Mouse (Mus musculus) forebrain, embryonic 16.5 days (tissue): Measurements from ENCODE around the gene Rnf182. TPM values are rescaled to one million over a fixed set of nuclear protein-coding genes. Genes with fewer than 3 reads are reported as not detected.

ENCODE experiments used
- ATAC-seq: fragments of 200-750 bp; cut with Nextera tagmentation; 2 replicates; pipeline ENCODE4 v1.8.0; 2017; ENCODE audit warnings: mild to moderate bottlenecking, moderate library complexity
- H3K27ac ChIP-seq: fragments of 300-500 bp; sonication (generic); 2 replicates; pipeline ENCODE4 v1.5.1; 2014; ENCODE audit warnings: low read length, control low read depth
- H3K27me3 ChIP-seq: fragments of 300-500 bp; sonication (generic); replicated peaks from 2 replicates; pipeline ENCODE4 v1.6.1; 2014; ENCODE audit warnings: low read length; ENCODE audit not compliant: control insufficient read depth, insufficient read depth
- H3K36me3 ChIP-seq: fragments of 300-500 bp; sonication (generic); 2 replicates; pipeline ENCODE4 v1.6.1; 2014; ENCODE audit not compliant: control insufficient read depth, insufficient read depth
- H3K4me1 ChIP-seq: fragments of 300-500 bp; sonication (generic); replicated peaks from 2 replicates; pipeline ENCODE4 v1.6.1; 2014; ENCODE audit warnings: low read length; ENCODE audit not compliant: control insufficient read depth, insufficient read depth
- H3K4me2 ChIP-seq: fragments of 300-500 bp; sonication (generic); 2 replicates; pipeline ENCODE4 v1.6.1; 2014; ENCODE audit warnings: mild to moderate bottlenecking, low read length, control low read depth
- H3K4me3 ChIP-seq: fragments of 300-500 bp; sonication (generic); replicated peaks from 2 replicates; pipeline ENCODE4 v1.5.1; 2014; ENCODE audit warnings: mild to moderate bottlenecking, low read length, control low read depth
- H3K9ac ChIP-seq: fragments of 300-500 bp; sonication (generic); replicated peaks from 2 replicates; pipeline ENCODE4 v1.6.1; 2014; ENCODE audit warnings: low read depth, low read length, control low read depth
- H3K9me3 ChIP-seq: fragments of 300-500 bp; sonication (generic); 2 replicates; pipeline ENCODE4 v1.6.1; 2016; ENCODE audit warnings: low read length; ENCODE audit not compliant: control insufficient read depth
- WGBS: fragments of 180-500 bp; shearing (Covaris S2); extraction: QIAGEN DNeasy Blood & Tissue Kit; methylation state at CpG from one replicate; pipeline ENCODE4 v1.1.7; 2014; 5-methylcytosine and 5-hydroxymethylcytosine counted together
- polyA plus RNA-seq: library from polyadenylated mRNA; unstranded; fragments of >200 nt; fragmentation: Nextera tagmentation; extraction: Ambion mirVana; gene quantifications from 2 replicates; pipeline ENCODE4 v1.2.1, GENCODE M21; 2015

Rnf182 gene
- 51.6 and 56.0 TPM in 2 replicates for polyA plus RNA-seq

DNA sequence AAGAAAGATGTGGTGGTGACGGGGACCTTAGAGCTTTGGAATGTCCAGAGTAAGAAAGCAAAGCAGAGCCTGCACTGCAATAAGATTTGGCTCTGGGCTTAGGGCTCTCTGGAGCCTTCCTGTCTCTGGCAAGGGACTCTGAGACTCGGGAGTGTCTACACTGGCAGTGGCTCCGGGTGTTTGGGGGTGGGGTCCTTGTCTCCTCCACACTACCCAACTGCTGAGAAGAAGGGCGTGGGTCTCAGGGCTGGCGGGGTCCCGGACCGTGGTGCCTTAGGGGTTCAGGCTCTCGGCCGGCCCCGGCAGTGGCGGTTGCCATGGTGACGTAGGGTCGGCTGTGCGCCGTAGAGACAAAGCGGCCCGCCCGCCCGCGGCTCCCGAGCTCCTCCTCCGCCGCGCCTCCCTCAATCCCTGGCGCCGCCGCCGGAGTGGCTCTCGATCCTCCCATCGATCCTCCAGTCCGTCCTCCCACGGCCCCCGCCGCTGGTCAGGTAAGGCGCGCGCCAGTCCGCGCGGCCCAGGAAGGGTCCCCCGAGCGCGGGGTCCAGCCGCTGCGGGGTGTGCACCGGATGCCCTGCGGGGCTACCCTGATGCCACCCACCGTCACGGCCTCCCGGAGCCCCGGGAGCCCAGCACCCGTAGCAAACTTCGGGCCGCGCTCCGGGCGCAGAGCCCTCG lies at the start of gene Rnf182:
Rnf182 (plus strand) TSS at position 134 of the 678 bp plus-strand sequence.
- Histone ChIP-seq H3K36me3 (no peaks in the 10 kb centered on the region), H3K4me2 (peak within 1 kb of the TSS; percentile 73), H3K27me3 (no peaks in the 10 kb centered on the region), H3K9ac (peak within 1 kb of the TSS; percentile 85), H3K4me1 (peaks cover 26% of the 10 kb centered on the region), H3K9me3 (no peaks in the 10 kb centered on the region), H3K4me3 (peak within 1 kb of the TSS; percentile 67), H3K27ac (peak within 1 kb of the TSS; percentile 85)
- ATAC-seq, result peak; percentile 95
- WGBS, result 0% methylated on average over 48 of the region's 58 CpGs

DNA sequence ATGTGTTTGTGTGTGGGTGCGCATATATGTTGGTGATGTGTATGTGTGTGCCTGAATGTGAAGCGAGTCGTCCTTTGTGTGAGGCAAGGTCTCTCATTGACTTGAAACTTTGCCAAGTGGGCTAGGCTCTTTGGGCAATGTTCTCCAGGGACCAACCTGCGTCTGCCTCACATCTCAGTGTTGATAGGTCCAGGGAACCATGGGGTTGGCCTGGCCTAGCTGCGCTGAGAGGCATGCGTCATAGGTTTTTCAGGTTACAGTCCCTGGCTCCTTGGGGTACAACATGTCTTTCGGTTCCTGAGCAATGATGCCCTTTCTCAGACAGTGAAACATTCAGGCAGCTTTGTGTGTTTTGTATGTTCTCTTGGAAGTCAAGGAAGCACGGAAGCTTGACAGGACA lies 49.3 kb upstream of the Rnf182 start:
- ATAC-seq, result no peak
- Histone ChIP-seq H3K4me1 (peaks cover 10% of the 10 kb centered on the region), H3K27me3 (no peaks in the 10 kb centered on the region), H3K4me2 (no peak overlapping the region), H3K27ac (no peak overlapping the region), H3K9me3 (no peaks in the 10 kb centered on the region), H3K4me3 (no peak overlapping the region), H3K9ac (no peak overlapping the region), H3K36me3 (no peaks in the 10 kb centered on the region)
- WGBS, result 88% methylated on average over 8 of the region's 8 CpGs

DNA sequence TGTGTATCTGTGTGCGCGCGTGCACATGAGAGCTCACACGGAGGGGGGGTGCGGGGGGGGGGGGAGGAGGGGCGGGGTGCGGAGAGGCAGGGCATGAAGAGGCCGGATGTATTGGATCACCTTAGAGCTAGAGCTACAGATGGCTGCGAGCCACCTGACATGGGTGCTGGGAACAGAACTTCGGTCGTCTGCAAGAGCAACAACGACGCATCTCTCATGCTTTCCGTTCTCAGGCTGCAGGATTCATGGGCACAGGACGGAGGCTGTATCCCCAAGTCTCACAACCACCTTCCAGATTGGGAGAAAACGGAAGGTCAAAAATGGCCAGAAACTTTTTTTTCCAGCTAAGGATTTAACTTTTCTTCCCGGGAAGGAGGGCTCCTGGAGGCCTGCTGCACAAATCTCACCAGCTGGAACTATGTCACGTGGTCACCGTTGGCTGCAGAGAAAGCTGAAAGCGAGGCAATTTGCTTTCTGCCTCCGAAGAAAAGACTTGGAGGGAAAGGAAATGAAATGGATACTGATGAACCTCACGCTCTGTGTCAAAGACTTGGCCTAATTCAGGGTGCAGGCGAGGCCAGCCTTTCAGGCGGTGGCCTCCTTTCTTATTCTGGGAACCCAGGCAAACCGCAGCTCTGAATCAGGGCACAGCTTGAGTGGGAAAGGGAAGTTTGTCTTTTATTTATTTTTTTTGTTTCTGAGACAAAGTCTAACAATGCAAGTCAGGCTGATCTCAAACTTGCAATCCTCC lies 48.2 kb upstream of the Rnf182 start:
- Histone ChIP-seq H3K27me3 (no peaks in the 10 kb centered on the region), H3K4me2 (peak overlapping the region; percentile 16; the same call in 1 of the 2 replicates), H3K27ac (peak overlapping the region; percentile 72), H3K9me3 (no peaks in the 10 kb centered on the region), H3K36me3 (no peaks in the 10 kb centered on the region), H3K4me1 (peaks cover 10% of the 10 kb centered on the region), H3K4me3 (no peak overlapping the region), H3K9ac (no peak overlapping the region)
- 53% methylated on average over 24 of the region's 25 CpGs for WGBS
- peak; percentile 53 for ATAC-seq

DNA sequence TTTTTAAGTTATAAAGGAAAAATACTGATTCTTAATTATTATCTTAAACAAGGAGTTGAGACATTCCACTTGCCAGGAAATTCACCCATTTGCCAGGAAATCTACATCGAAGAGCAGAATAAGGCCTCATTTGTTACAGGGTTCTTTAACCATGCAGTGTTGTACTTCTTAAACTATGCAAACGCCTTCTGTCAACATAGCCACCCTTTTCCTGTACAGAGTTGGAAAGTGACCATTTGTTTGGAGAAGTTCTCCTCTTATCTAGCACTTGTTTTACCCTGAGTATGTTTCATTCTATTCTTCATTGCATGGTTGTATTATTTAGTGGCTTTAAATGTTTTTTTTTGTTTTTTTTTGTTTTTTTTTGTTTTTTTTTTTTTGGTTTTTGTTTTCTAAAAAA lies 41.5 kb upstream of the Rnf182 start:
- H3K9ac ChIP-seq, result no peak overlapping the region
- H3K4me1 ChIP-seq, result 0 out of 2 replicates have a peak, but pooled peaks cover 2% of the 10 kb centered on the region
- H3K36me3 ChIP-seq, result no peaks in the 10 kb centered on the region
- H3K27ac ChIP-seq, result no peak overlapping the region
- no peaks in the 10 kb centered on the region for H3K27me3 ChIP-seq
- ATAC-seq, result no peak
- 68% methylated on average over 2 of the region's 2 CpGs for WGBS
- H3K4me2 ChIP-seq, result no peak overlapping the region
- H3K9me3 ChIP-seq, result no peaks in the 10 kb centered on the region
- no peak overlapping the region for H3K4me3 ChIP-seq

DNA sequence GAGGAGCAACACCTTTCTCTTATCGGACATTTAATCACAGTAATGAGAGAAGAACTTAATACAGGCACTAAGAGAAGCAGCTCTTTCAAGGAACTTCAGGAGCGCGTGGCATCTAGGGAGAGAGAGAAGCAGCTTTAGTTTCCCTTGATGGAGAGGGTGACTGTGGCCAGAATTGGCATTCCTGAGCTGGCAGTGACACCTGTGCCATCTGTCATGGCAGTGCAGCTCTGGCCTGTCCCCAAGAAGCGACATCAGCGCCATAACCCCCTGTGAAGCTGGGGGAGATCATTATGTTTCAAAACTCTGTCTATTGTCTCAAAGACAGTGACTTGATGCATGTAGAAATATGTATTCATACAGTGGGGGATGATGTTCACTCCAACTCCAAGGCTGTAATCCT lies 40.1 kb upstream of the Rnf182 start:
- WGBS, result 82% methylated on average over 5 of the region's 5 CpGs
- no peak overlapping the region for H3K27ac ChIP-seq
- H3K4me1 ChIP-seq, result 0 out of 2 replicates have a peak, but pooled peaks cover 2% of the 10 kb centered on the region
- H3K4me2 ChIP-seq, result no peak overlapping the region
- no peak for ATAC-seq
- H3K4me3 ChIP-seq, result no peak overlapping the region
- no peaks in the 10 kb centered on the region for H3K36me3 ChIP-seq
- H3K9ac ChIP-seq, result no peak overlapping the region
- no peaks in the 10 kb centered on the region for H3K9me3 ChIP-seq
- H3K27me3 ChIP-seq, result no peaks in the 10 kb centered on the region

- ATAC-seq, result no peak
- no peak overlapping the region for H3K9ac ChIP-seq
- no peak overlapping the region for H3K4me2 ChIP-seq
- WGBS, result 72% methylated on average over 5 of the region's 5 CpGs
- H3K27me3 ChIP-seq, result no peaks in the 10 kb centered on the region
- H3K36me3 ChIP-seq, result no peaks in the 10 kb centered on the region
- H3K4me1 ChIP-seq, result 0 out of 2 replicates have a peak, but pooled peaks cover 2% of the 10 kb centered on the region
- no peaks in the 10 kb centered on the region for H3K9me3 ChIP-seq
- no peak overlapping the region for H3K4me3 ChIP-seq
- no peak overlapping the region for H3K27ac ChIP-seq
These were observed 38.3 kb upstream of the Rnf182 start for GRCm38 (mm10) chr13:43577254-43577653.

GRCm38 (mm10) chr13:43577766-43578165 lies 37.7 kb upstream of the Rnf182 start:
- H3K9ac ChIP-seq, result no peak overlapping the region
- H3K4me2 ChIP-seq, result no peak overlapping the region
- H3K27ac ChIP-seq, result no peak overlapping the region
- no peaks in the 10 kb centered on the region for H3K9me3 ChIP-seq
- no peak overlapping the region for H3K4me3 ChIP-seq
- H3K27me3 ChIP-seq, result no peaks in the 10 kb centered on the region
- H3K4me1 ChIP-seq, result peaks cover 4% of the 10 kb centered on the region
- WGBS, result 58% methylated on average over 12 of the region's 12 CpGs
- H3K36me3 ChIP-seq, result no peaks in the 10 kb centered on the region
- 0 out of 2 replicates have a peak, but pooled peaks have one; percentile 50 for ATAC-seq

GRCm38 (mm10) chr13:43579740-43580139 lies 35.8 kb upstream of the Rnf182 start:
- Histone ChIP-seq H3K4me3 (no peak overlapping the region), H3K27ac (no peak overlapping the region), H3K4me1 (peaks cover 20% of the 10 kb centered on the region), H3K27me3 (no peaks in the 10 kb centered on the region), H3K4me2 (no peak overlapping the region), H3K9ac (no peak overlapping the region), H3K9me3 (no peaks in the 10 kb centered on the region), H3K36me3 (no peaks in the 10 kb centered on the region)
- peak; percentile 31; the same call in 1 of the 2 replicates for ATAC-seq
- 19% methylated on average over 18 of the region's 18 CpGs for WGBS

- Histone ChIP-seq H3K4me3 (no peak overlapping the region), H3K27me3 (no peaks in the 10 kb centered on the region), H3K27ac (no peak overlapping the region), H3K4me2 (no peak overlapping the region), H3K4me1 (peaks cover 20% of the 10 kb centered on the region), H3K9me3 (no peaks in the 10 kb centered on the region), H3K9ac (no peak overlapping the region), H3K36me3 (no peaks in the 10 kb centered on the region)
- WGBS, result 93% methylated on average over 5 of the region's 5 CpGs
- ATAC-seq, result no peak
These were observed 34.8 kb upstream of the Rnf182 start for GRCm38 (mm10) chr13:43580661-43581060.
